Mouse (Mus musculus) liver, embryonic 16.5 days (tissue): ENCODE results near the gene Ube2t. TPM values are rescaled to one million over a fixed set of nuclear protein-coding genes. Genes with fewer than 3 reads are reported as not detected.

Experiments
- ATAC-seq: fragments of 200-750 bp; cut with Nextera tagmentation; 2 replicates; pipeline ENCODE4 v1.8.0; 2017; ENCODE audit warnings: low read depth, mild to moderate bottlenecking, moderate number of reproducible peaks, moderate library complexity
- H3K27ac ChIP-seq: fragments of 300-500 bp; sonication (generic); 2 replicates; pipeline ENCODE4 v1.5.1; 2014; ENCODE audit warnings: mild to moderate bottlenecking, low read length
- H3K27me3 ChIP-seq: fragments of 300-500 bp; sonication (generic); 2 replicates; pipeline ENCODE4 v1.6.1; 2014; ENCODE audit warnings: low read depth, low read length, mixed read lengths; ENCODE audit not compliant: control insufficient read depth, insufficient read depth
- H3K36me3 ChIP-seq: fragments of 300-500 bp; sonication (generic); 2 replicates; pipeline ENCODE4 v1.6.1; 2014; ENCODE audit warnings: mild to moderate bottlenecking; ENCODE audit not compliant: control insufficient read depth, insufficient read depth
- H3K4me1 ChIP-seq: fragments of 300-500 bp; sonication (generic); 2 replicates; pipeline ENCODE4 v1.6.1; 2014; ENCODE audit warnings: low read depth, low read length, mixed read lengths; ENCODE audit not compliant: control insufficient read depth
- H3K4me2 ChIP-seq: fragments of 300-500 bp; sonication (generic); 2 replicates; pipeline ENCODE4 v1.6.1; 2014; ENCODE audit warnings: low read depth, low read length, mixed read lengths
- H3K4me3 ChIP-seq: fragments of 300-500 bp; sonication (generic); 2 replicates; pipeline ENCODE4 v1.5.1; 2014; ENCODE audit warnings: low read depth, mild to moderate bottlenecking, low read length
- H3K9ac ChIP-seq: fragments of 300-500 bp; sonication (generic); 2 replicates; pipeline ENCODE4 v1.6.1; 2014; ENCODE audit warnings: low read depth, low read length
- H3K9me3 ChIP-seq: fragments of 300-500 bp; sonication (generic); replicated peaks from 2 replicates; pipeline ENCODE4 v1.6.1; 2016; ENCODE audit warnings: low read length; ENCODE audit not compliant: control insufficient read depth
- WGBS: fragments of 180-500 bp; shearing (Covaris S2); extraction: QIAGEN DNeasy Blood & Tissue Kit; methylation state at CpG from one replicate; pipeline ENCODE4 v1.1.7; 2014; ENCODE audit not compliant: insufficient replicate concordance; 5-methylcytosine and 5-hydroxymethylcytosine counted together
- polyA plus RNA-seq: library from polyadenylated mRNA; unstranded; fragments of >200 nt; fragmentation: Nextera tagmentation; extraction: Ambion mirVana; gene quantifications from 2 replicates; pipeline ENCODE4 v1.2.1, GENCODE M21; 2015

Gene Ube2t
- polyA plus RNA-seq, 1 experiment from 2014 or later: 27.9 TPM

- WGBS: 8% methylated on average over 14 of the region's 14 CpGs
- H3K4me2 ChIP-seq: peak overlapping the region; percentile 57
These were observed 25.6 kb downstream of the Ube2t start for GRCm38 (mm10) chr1:134987962-134988341.

GRCm38 (mm10) chr1:134989372-134989771, 27.0 kb downstream of the Ube2t start:
- no peak overlapping the region for H3K4me2 ChIP-seq
- peaks cover 17% of the 10 kb centered on the region for H3K27me3 ChIP-seq
- no peak overlapping the region for H3K27ac ChIP-seq
- H3K36me3 ChIP-seq: no peaks in the 10 kb centered on the region
- H3K9ac ChIP-seq: no peak overlapping the region
- no peak for ATAC-seq
- H3K4me3 ChIP-seq: no peak overlapping the region
- 7% methylated on average over 7 of the region's 7 CpGs for WGBS
- H3K9me3 ChIP-seq: no peaks in the 10 kb centered on the region
- peaks cover 5% of the 10 kb centered on the region for H3K4me1 ChIP-seq

More at GRCm38 (mm10) chr1:134987962-134988341, 25.6 kb downstream of the Ube2t start:
- Histone ChIP-seq H3K27me3 (peaks cover 17% of the 10 kb centered on the region), H3K27ac (no peak overlapping the region), H3K4me1 (peaks cover 5% of the 10 kb centered on the region), H3K9me3 (no peaks in the 10 kb centered on the region), H3K4me3 (peak overlapping the region; percentile 40), H3K9ac (no peak overlapping the region; the same call in 1 of the 2 replicates), H3K36me3 (no peaks in the 10 kb centered on the region)
- ATAC-seq: no peak

GRCm38 (mm10) chr1:134992046-134992645, 29.8 kb downstream of the Ube2t start:
- Histone ChIP-seq H3K9ac (no peak overlapping the region), H3K9me3 (no peaks in the 10 kb centered on the region), H3K27me3 (peaks cover 16% of the 10 kb centered on the region), H3K4me1 (peaks cover 5% of the 10 kb centered on the region), H3K4me2 (no peak overlapping the region), H3K27ac (no peak overlapping the region), H3K36me3 (no peaks in the 10 kb centered on the region), H3K4me3 (no peak overlapping the region)
- no peak for ATAC-seq
- 20% methylated on average over 8 of the region's 8 CpGs for WGBS

- Histone ChIP-seq H3K9ac (no peak overlapping the region), H3K4me3 (no peak overlapping the region), H3K9me3 (no peaks in the 10 kb centered on the region), H3K36me3 (no peaks in the 10 kb centered on the region), H3K4me1 (no peaks in the 10 kb centered on the region), H3K27me3 (no peaks in the 10 kb centered on the region; the same call in 1 of the 2 replicates), H3K4me2 (no peak overlapping the region), H3K27ac (no peak overlapping the region)
- 47% methylated on average over 3 of the region's 3 CpGs for WGBS
- ATAC-seq: no peak
These were observed 32.4 kb downstream of the Ube2t start for GRCm38 (mm10) chr1:134994739-134995138.

GRCm38 (mm10) chr1:134995437-134995836, 33.1 kb downstream of the Ube2t start:
- ATAC-seq: no peak
- Histone ChIP-seq H3K9me3 (no peaks in the 10 kb centered on the region), H3K4me3 (no peak overlapping the region), H3K4me1 (no peaks in the 10 kb centered on the region), H3K9ac (no peak overlapping the region), H3K4me2 (no peak overlapping the region), H3K27ac (no peak overlapping the region), H3K27me3 (no peaks in the 10 kb centered on the region), H3K36me3 (no peaks in the 10 kb centered on the region)
- 64% methylated on average over 4 of the region's 4 CpGs for WGBS

GRCm38 (mm10) chr1:134995954-134996353, 33.6 kb downstream of the Ube2t start:
- no peaks in the 10 kb centered on the region for H3K36me3 ChIP-seq
- ATAC-seq: 0 out of 2 replicates have a peak, but pooled peaks have one; percentile 45
- H3K9me3 ChIP-seq: no peaks in the 10 kb centered on the region
- H3K9ac ChIP-seq: no peak overlapping the region
- H3K27ac ChIP-seq: no peak overlapping the region
- WGBS: 9% methylated on average over 1 of the region's 1 CpGs
- no peak overlapping the region for H3K4me2 ChIP-seq
- H3K4me3 ChIP-seq: no peak overlapping the region
- no peaks in the 10 kb centered on the region for H3K27me3 ChIP-seq
- H3K4me1 ChIP-seq: no peaks in the 10 kb centered on the region

- no peak overlapping the region for H3K27ac ChIP-seq
- H3K4me2 ChIP-seq: no peak overlapping the region
- no peak for ATAC-seq
- H3K4me1 ChIP-seq: no peaks in the 10 kb centered on the region
- H3K36me3 ChIP-seq: no peaks in the 10 kb centered on the region
- 67% methylated on average over 7 of the region's 7 CpGs for WGBS
- no peaks in the 10 kb centered on the region for H3K9me3 ChIP-seq
- no peak overlapping the region for H3K4me3 ChIP-seq
- no peaks in the 10 kb centered on the region for H3K27me3 ChIP-seq
- no peak overlapping the region for H3K9ac ChIP-seq
These were observed 34.1 kb downstream of the Ube2t start for GRCm38 (mm10) chr1:134996471-134996870.

- H3K4me2 ChIP-seq: no peak overlapping the region
- H3K9me3 ChIP-seq: no peaks in the 10 kb centered on the region
- H3K36me3 ChIP-seq: no peaks in the 10 kb centered on the region
- no peak overlapping the region for H3K9ac ChIP-seq
- H3K4me3 ChIP-seq: no peak overlapping the region
- no peak overlapping the region for H3K27ac ChIP-seq
- no peaks in the 10 kb centered on the region for H3K27me3 ChIP-seq
- H3K4me1 ChIP-seq: no peaks in the 10 kb centered on the region
- 54% methylated on average over 5 of the region's 5 CpGs for WGBS
- ATAC-seq: no peak
These were observed 35.2 kb downstream of the Ube2t start for GRCm38 (mm10) chr1:134997568-134997967.

GRCm38 (mm10) chr1:134998231-134998630, 35.9 kb downstream of the Ube2t start:
- H3K4me3 ChIP-seq: no peak overlapping the region
- no peak overlapping the region for H3K4me2 ChIP-seq
- H3K27ac ChIP-seq: no peak overlapping the region
- H3K4me1 ChIP-seq: no peaks in the 10 kb centered on the region
- 72% methylated on average over 8 of the region's 8 CpGs for WGBS
- H3K9me3 ChIP-seq: no peaks in the 10 kb centered on the region
- H3K36me3 ChIP-seq: no peaks in the 10 kb centered on the region
- ATAC-seq: no peak
- H3K27me3 ChIP-seq: no peaks in the 10 kb centered on the region
- H3K9ac ChIP-seq: no peak overlapping the region
